Mouse (Mus musculus) midbrain, embryonic 14.5 days (tissue): ENCODE measurements around the gene Cdkl4. TPM values are rescaled to one million over a fixed set of nuclear protein-coding genes. Genes with fewer than 3 reads are reported as not detected.
A peak's percentile ranks its signal among the peaks of the same experiment; 100 is the strongest.

Source experiments
- ATAC-seq: fragments of 200-750 bp; cut with Nextera tagmentation; 2 replicates; pipeline ENCODE4 v1.8.0; 2017; ENCODE audit warnings: moderate number of reproducible peaks, moderate library complexity; ENCODE audit not compliant: low FRiP score, low TSS enrichment
- DNase-seq: peaks from one replicate; pipeline ENCODE4 v3.0.0-alpha.2; 2015
- H3K27ac ChIP-seq: fragments of 300-500 bp; sonication (generic); replicated peaks from 2 replicates; pipeline ENCODE4 v1.5.1; 2014; ENCODE audit warnings: mild to moderate bottlenecking, low read depth, low read length, moderate library complexity
- H3K27me3 ChIP-seq: fragments of 300-500 bp; sonication (generic); 2 replicates; pipeline ENCODE4 v1.6.1; 2014; ENCODE audit warnings: low read length, control low read depth, mixed read lengths; ENCODE audit not compliant: control insufficient read depth, insufficient read depth
- H3K36me3 ChIP-seq: fragments of 300-500 bp; sonication (generic); 2 replicates; pipeline ENCODE4 v1.6.1; 2014; ENCODE audit warnings: low read length, control low read depth; ENCODE audit not compliant: control insufficient read depth, insufficient read depth
- H3K4me1 ChIP-seq: fragments of 300-500 bp; sonication (generic); 2 replicates; pipeline ENCODE4 v1.6.1; 2014; ENCODE audit warnings: mild to moderate bottlenecking, antibody characterized with exemption, low read length, control low read depth; ENCODE audit not compliant: control insufficient read depth, insufficient read depth
- H3K4me2 ChIP-seq: fragments of 300-500 bp; sonication (generic); 2 replicates; pipeline ENCODE4 v1.6.1; 2014; ENCODE audit warnings: mild to moderate bottlenecking, low read length, moderate library complexity
- H3K4me3 ChIP-seq: fragments of 300-500 bp; sonication (generic); replicated peaks from 2 replicates; pipeline ENCODE4 v1.5.1; 2014; ENCODE audit warnings: low read depth, low read length
- H3K9ac ChIP-seq: fragments of 300-500 bp; sonication (generic); replicated peaks from 2 replicates; pipeline ENCODE4 v1.6.1; 2014; ENCODE audit warnings: mild to moderate bottlenecking, low read length, moderate library complexity
- H3K9me3 ChIP-seq: fragments of 300-500 bp; sonication (generic); 2 replicates; pipeline ENCODE4 v1.6.1; 2016; ENCODE audit warnings: low read length, control low read depth, mixed read lengths; ENCODE audit not compliant: control insufficient read depth
- WGBS: fragments of 180-500 bp; shearing (Covaris S2); extraction: QIAGEN DNeasy Blood & Tissue Kit; methylation state at CpG from one replicate; pipeline ENCODE4 v1.1.7; 2014; 5-methylcytosine and 5-hydroxymethylcytosine counted together
- polyA plus RNA-seq: library from polyadenylated mRNA; unstranded; fragments of >200 nt; fragmentation: Nextera tagmentation; extraction: Ambion mirVana; gene quantifications from 2 replicates; pipeline ENCODE4 v1.2.1, GENCODE M21; 2014

Cdkl4 gene
- 3.2 and 3.7 TPM in 2 replicates for polyA plus RNA-seq

DNA sequence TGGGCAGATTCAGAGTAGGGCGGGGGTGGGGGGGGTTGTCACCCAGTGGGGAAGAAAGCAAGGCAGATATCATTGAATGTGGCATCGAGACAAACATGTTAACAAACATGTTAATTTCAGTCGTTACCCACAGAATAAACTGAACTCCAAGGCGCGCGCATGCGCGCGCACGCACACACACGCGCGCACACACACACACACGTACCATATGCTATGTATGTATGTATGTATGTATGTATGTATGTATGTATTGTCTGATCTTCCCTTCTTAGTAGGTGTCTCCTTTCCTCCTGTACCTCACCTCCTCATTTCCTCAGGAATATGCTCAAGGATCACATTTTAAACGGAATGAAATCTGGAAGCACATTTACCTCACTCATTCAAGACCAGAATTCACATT, at the start of gene Cdkl4:
Gene Cdkl4, minus strand, starts transcription at position 175 of the 400 bp plus-strand sequence.
- H3K4me3 ChIP-seq, result peak within 1 kb of the TSS; percentile 45
- peaks cover 7% of the 10 kb centered on the region for H3K4me1 ChIP-seq
- peaks cover 3% of the 10 kb centered on the region; the same call in 1 of the 2 replicates for H3K27me3 ChIP-seq
- no peaks in the 10 kb centered on the region for H3K9me3 ChIP-seq
- ATAC-seq (0 out of 2 replicates have a peak, but pooled peaks have one; percentile 47), DNase-seq (no peak)
- H3K36me3 ChIP-seq, result peaks cover 18% of the 10 kb centered on the region
- H3K4me2 ChIP-seq, result peak within 1 kb of the TSS; percentile 94
- 75% methylated on average over 15 of the region's 15 CpGs for WGBS
- H3K9ac ChIP-seq, result peak within 1 kb of the TSS; percentile 34
- H3K27ac ChIP-seq, result no peak within 1 kb of the TSS

DNA sequence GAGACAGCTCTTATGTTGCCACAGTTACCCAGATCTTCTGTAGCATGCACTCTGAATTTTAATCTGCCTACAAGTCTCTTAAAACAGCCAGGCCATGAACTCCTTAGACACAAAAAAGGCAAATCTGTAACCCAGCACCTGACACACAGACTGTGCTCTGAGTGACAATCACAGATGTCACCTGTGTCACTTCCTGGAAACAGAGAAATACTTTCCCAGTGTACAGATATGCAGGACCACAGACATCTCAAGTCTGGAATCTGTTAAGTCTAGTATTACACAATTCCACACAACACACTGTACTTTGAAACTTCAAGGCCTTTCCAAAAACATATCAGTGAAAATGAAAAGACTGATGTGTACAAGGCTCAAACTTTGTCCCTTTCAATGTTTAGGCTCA, 47.4 kb upstream of the Cdkl4 start:
- 0 out of 2 replicates have a peak, but pooled peaks cover 17% of the 10 kb centered on the region for H3K36me3 ChIP-seq
- H3K27me3 ChIP-seq, result no peaks in the 10 kb centered on the region
- ATAC-seq, result no peak

DNA sequence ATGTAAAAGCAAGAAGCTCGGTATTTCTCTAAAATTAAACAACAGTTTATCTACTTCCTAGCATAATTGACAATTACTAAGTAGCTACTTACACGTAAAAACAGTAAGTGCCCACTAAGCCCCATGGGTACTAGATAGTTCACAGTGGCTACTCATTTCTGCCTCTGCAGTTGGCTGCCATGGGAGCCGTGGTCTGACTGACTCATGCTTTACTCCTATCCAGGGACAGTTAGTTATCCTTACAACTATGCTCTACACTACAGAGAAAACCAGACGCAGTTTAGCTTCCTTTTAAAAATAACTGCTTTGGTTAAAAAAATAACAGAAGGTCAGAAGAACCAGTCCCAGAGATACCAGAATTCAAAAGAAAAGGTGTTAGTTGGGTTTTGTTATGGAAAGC, 44.1 kb upstream of the Cdkl4 start:
- no peak overlapping the region for H3K27ac ChIP-seq
- no peak overlapping the region for H3K4me3 ChIP-seq
- no peak overlapping the region for H3K4me2 ChIP-seq
- WGBS, result 92% methylated on average over 4 of the region's 4 CpGs
- no peak for DNase-seq
- no peaks in the 10 kb centered on the region for H3K27me3 ChIP-seq
- H3K4me1 ChIP-seq, result no peaks in the 10 kb centered on the region
- ATAC-seq, result no peak
- no peak overlapping the region for H3K9ac ChIP-seq
- 0 out of 2 replicates have a peak, but pooled peaks cover 21% of the 10 kb centered on the region for H3K36me3 ChIP-seq
- H3K9me3 ChIP-seq, result no peaks in the 10 kb centered on the region

More for the DNA sequence above, 47.4 kb upstream of the Cdkl4 start:
- no peaks in the 10 kb centered on the region for H3K9me3 ChIP-seq
- no peak overlapping the region for H3K4me2 ChIP-seq
- no peaks in the 10 kb centered on the region for H3K4me1 ChIP-seq
- H3K27ac ChIP-seq, result no peak overlapping the region
- H3K4me3 ChIP-seq, result no peak overlapping the region
- DNase-seq, result no peak
- H3K9ac ChIP-seq, result no peak overlapping the region

DNA sequence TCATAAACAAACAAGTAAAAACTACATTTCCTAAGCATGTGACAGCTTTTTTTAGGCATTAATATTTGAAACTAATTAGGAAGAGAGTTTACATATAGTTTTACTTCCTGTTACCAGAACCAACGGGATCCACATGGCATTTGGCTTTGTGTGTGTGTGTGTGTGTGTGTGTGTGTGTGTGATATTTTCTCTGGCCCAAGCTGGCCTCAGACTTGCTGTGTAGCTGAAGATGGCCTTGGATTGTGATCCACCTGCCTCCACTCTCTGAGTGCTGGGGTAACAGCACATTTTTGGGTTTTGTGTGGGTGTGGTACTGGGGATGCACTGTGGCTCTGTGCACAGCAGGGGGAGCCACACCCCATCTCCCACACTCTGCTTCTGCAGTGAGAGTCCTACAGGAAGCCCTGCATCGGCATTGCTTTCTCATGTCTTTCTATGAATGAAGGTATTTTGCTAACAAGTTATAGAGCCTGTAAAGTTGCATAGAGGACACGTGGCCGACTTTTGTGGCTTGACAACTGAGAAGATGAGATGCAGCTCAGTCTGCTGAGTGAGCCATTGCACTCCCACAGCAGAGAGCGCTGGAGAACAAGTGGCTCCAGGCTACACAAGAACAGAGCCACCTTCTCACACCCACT, 43.3 kb upstream of the Cdkl4 start:
- ATAC-seq, result peak; percentile 55; the same call in 1 of the 2 replicates
- Histone ChIP-seq H3K9me3 (no peaks in the 10 kb centered on the region), H3K9ac (no peak overlapping the region), H3K27ac (no peak overlapping the region), H3K36me3 (0 out of 2 replicates have a peak, but pooled peaks cover 21% of the 10 kb centered on the region), H3K4me2 (no peak overlapping the region), H3K4me1 (no peaks in the 10 kb centered on the region), H3K4me3 (no peak overlapping the region), H3K27me3 (no peaks in the 10 kb centered on the region)
- WGBS, result 66% methylated on average over 5 of the region's 5 CpGs
- peak; percentile 78 for DNase-seq

DNA sequence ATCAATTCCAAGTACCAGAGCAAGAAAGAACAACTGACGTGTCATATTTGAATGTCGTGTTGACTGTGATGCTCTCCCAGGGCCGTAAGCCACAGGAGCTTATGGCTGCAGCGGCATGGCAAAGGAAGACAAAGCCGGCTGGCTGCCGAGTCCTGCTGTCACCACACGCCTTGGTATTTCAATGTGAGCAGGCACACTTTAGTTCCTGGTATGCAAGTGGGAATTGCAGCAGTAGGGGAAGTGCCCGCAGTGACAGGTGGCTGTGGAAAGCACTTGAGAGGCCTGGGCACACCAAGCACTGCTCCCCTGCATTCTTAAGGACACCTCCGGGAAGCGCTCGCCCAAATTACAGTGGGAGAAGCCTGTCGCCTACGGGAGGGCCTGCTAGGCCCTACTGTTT, 41.9 kb upstream of the Cdkl4 start:
- Histone ChIP-seq H3K27ac (0 out of 2 replicates have a peak overlapping the region, but pooled peaks have one; percentile 14), H3K27me3 (no peaks in the 10 kb centered on the region), H3K9ac (no peak overlapping the region), H3K4me2 (no peak overlapping the region), H3K36me3 (peaks cover 34% of the 10 kb centered on the region), H3K9me3 (no peaks in the 10 kb centered on the region), H3K4me3 (no peak overlapping the region), H3K4me1 (no peaks in the 10 kb centered on the region)
- WGBS, result 81% methylated on average over 13 of the region's 13 CpGs
- peak; percentile 12 for DNase-seq
- ATAC-seq, result no peak

DNA sequence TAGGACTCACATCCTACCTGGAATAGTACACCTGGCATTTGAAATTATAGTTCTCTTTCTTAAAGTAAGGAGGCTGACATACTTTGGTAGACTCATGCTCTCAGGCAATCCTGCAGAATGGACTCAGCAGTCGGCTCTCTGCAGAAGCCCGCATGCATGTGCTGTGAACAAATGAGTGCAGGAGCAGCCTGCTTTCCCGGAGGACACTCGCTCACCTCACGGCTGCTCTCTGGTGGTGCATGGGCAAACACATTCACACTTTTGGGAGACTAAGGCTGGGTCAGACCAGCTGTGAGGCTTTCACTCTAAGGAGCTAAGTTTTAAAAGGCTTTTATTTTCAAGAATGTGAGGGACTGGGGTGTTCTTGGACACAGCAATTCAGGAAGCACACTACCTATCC, 41.3 kb upstream of the Cdkl4 start:
- ATAC-seq (no peak), DNase-seq (peak; percentile 18)
- H3K9me3 ChIP-seq, result no peaks in the 10 kb centered on the region
- no peak overlapping the region for H3K27ac ChIP-seq
- no peaks in the 10 kb centered on the region for H3K27me3 ChIP-seq
- peaks cover 39% of the 10 kb centered on the region for H3K36me3 ChIP-seq
- H3K4me2 ChIP-seq, result no peak overlapping the region
- WGBS, result 75% methylated on average over 5 of the region's 5 CpGs
- no peak overlapping the region for H3K4me3 ChIP-seq
- no peak overlapping the region for H3K9ac ChIP-seq
- H3K4me1 ChIP-seq, result no peaks in the 10 kb centered on the region

DNA sequence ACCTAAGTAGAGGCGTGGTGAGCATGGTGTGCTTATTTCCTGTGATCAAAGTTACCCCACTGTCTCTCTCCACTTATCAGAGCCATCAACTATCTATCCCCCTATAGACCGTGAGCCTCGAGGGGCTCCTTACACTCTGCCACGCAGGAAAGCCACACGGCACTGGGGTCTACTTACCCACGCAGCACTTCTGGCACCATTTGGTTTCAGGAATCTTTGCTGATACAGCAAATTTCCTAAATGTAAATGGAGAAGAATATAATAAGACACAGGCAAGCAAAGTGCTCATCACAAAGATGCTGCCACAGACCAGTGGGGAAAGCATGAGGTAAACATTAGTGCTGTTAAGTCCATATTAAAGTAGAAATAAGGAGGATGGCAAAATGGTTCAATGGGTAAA, 26.2 kb upstream of the Cdkl4 start:
- Histone ChIP-seq H3K4me2 (no peak overlapping the region), H3K4me1 (no peaks in the 10 kb centered on the region), H3K27me3 (no peaks in the 10 kb centered on the region), H3K36me3 (peaks cover 87% of the 10 kb centered on the region), H3K27ac (no peak overlapping the region), H3K4me3 (no peak overlapping the region), H3K9me3 (no peaks in the 10 kb centered on the region), H3K9ac (no peak overlapping the region)
- DNase-seq (no peak), ATAC-seq (no peak)
- WGBS, result 97% methylated on average over 6 of the region's 6 CpGs

DNA sequence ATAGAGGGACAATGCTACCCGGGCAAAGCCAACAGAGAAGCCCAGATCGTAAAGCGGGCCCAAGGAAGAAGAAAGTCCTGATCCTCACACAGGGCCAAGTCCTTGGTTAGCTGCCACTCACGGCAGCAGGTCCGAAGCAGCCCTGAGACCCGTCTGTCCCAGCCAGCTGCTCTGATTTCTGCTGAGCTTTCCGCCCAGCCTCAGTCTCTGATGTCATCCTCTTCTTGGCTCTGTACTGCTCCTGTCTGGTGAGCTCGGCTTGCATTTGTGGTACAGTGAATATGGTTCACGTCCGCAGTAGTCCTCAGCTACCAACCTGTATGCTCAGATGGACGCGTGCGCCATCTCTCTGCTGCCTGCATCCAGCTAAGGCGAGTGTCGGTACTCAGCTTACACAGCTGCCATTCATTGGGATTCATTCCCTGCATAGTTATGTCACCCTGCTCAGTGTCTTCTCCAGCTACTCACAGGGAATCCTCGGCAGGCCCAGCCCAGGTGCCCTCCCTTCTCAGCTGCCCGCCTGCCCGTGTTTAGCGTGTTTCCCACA, 25.5 kb upstream of the Cdkl4 start:
- Histone ChIP-seq H3K27ac (no peak overlapping the region), H3K9ac (no peak overlapping the region), H3K36me3 (peaks cover 82% of the 10 kb centered on the region), H3K9me3 (no peaks in the 10 kb centered on the region), H3K27me3 (no peaks in the 10 kb centered on the region), H3K4me3 (no peak overlapping the region), H3K4me1 (no peaks in the 10 kb centered on the region), H3K4me2 (no peak overlapping the region)
- DNase-seq (no peak), ATAC-seq (no peak)
- 96% methylated on average over 19 of the region's 19 CpGs for WGBS

DNA sequence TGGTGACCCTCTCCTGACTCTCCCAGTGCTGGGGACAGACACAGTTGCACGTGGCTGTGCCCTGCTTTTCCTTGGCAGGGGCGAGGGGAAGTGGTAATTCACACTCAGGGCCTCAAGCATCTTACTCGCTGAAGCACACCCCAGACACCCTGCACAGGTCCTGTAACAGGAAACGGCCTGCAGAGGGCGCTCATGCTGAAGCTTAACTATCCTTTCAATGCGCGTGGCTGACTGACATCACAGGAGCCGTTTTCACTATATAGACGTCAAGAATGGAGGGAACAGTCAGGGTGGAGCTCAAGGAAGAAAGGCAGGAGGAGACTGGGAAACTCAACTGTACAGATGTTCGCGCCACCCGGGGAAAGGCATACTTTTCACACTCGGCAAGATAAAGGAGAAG, 23.8 kb upstream of the Cdkl4 start:
- no peak overlapping the region for H3K27ac ChIP-seq
- no peak overlapping the region for H3K4me3 ChIP-seq
- WGBS, result 53% methylated on average over 13 of the region's 13 CpGs
- H3K4me2 ChIP-seq, result no peak overlapping the region
- peaks cover 84% of the 10 kb centered on the region for H3K36me3 ChIP-seq
- H3K9me3 ChIP-seq, result no peaks in the 10 kb centered on the region
- H3K27me3 ChIP-seq, result no peaks in the 10 kb centered on the region
- ATAC-seq (no peak; the same call in 1 of the 2 replicates), DNase-seq (peak; percentile 81)
- no peak overlapping the region for H3K9ac ChIP-seq
- H3K4me1 ChIP-seq, result no peaks in the 10 kb centered on the region
